Comparison of ENCODE assay signal across 26 mouse cellular contexts in genomic region chr9:64896605-64897004, GRCm38 (mm10). TPM values are rescaled to one million over a fixed set of nuclear protein-coding genes. Genes with fewer than 3 reads are reported as not detected.
"Had no signal": no experiment of that assay in that cellular context is flagged by ENCODE, and none has a peak within 500 bp of the region (broad histone marks: within the 10 kb centered on the region; RNA-seq: fewer than 3 reads in every experiment).

No protein-coding gene starts in this region.

- ATAC-seq: liver, embryonic 12.5 days; midbrain, embryonic 13.5 days; midbrain, embryonic 16.5 days had no signal

- H3K9ac ChIP-seq: kidney, embryonic 15.5 days; limb, embryonic 13.5 days; liver, embryonic 12.5 days; liver, embryonic 15.5 days; lung, embryonic 15.5 days; midbrain, embryonic 13.5 days; neural tube, embryonic 13.5 days had no signal

- H3K9me3 ChIP-seq: kidney, embryonic 15.5 days; limb, embryonic 10.5 days; limb, embryonic 13.5 days; liver, embryonic 12.5 days; liver, embryonic 15.5 days; lung, embryonic 15.5 days; megakaryocyte, embryonic 14.5 days; midbrain, embryonic 10.5 days; midbrain, embryonic 13.5 days; neural tube, embryonic 13.5 days had no signal

- DNase-seq: kidney, adult 11 months; kidney, adult 8-10 months; kidney, postnatal 10 days; kidney, postnatal 36 days; liver; lung, adult 18-20 months; lung, postnatal 10 days; lung, postnatal 36 days; retina, postnatal 1 day; thymus, adult 2 months; thymus, postnatal 14 days; thymus, postnatal 4 days had no signal

- H3K4me3 ChIP-seq: kidney, embryonic 15.5 days; limb, embryonic 10.5 days; limb, embryonic 13.5 days; liver, embryonic 12.5 days; liver, embryonic 15.5 days; lung, embryonic 15.5 days; megakaryocyte, embryonic 14.5 days; midbrain, embryonic 10.5 days; midbrain, embryonic 13.5 days; myocyte; neural tube, embryonic 13.5 days had no signal

- H3K4me1 ChIP-seq: kidney, embryonic 15.5 days; limb, embryonic 10.5 days; limb, embryonic 13.5 days; liver, embryonic 12.5 days; liver, embryonic 15.5 days; lung, embryonic 15.5 days; midbrain, embryonic 10.5 days; midbrain, embryonic 13.5 days; neural tube, embryonic 13.5 days had no signal

- H3K4me2 ChIP-seq: kidney, embryonic 15.5 days; limb, embryonic 13.5 days; liver, embryonic 12.5 days; liver, embryonic 15.5 days; lung, embryonic 15.5 days; midbrain, embryonic 13.5 days; neural tube, embryonic 13.5 days had no signal

- H3K27me3 ChIP-seq: kidney, embryonic 15.5 days; limb, embryonic 13.5 days; liver, embryonic 12.5 days; liver, embryonic 15.5 days; lung, embryonic 15.5 days; megakaryocyte, embryonic 14.5 days; midbrain, embryonic 13.5 days; neural tube, embryonic 13.5 days had no signal

- H3K27ac ChIP-seq: kidney, embryonic 15.5 days; limb, embryonic 10.5 days; limb, embryonic 13.5 days; liver, embryonic 12.5 days; liver, embryonic 15.5 days; lung, embryonic 15.5 days; midbrain, embryonic 10.5 days; midbrain, embryonic 13.5 days; neural tube, embryonic 13.5 days had no signal

RNA-seq across cellular contexts. Expression of gene Slc24a1, which starts 54.8 kb away (rescaled TPM):
- polyA plus RNA-seq: small intestine, adult 2 months; spleen, adult 2 months had no signal
